Mouse (Mus musculus) midbrain, embryonic 16.5 days (tissue): ENCODE results near the gene Ccdc85c. TPM values are rescaled to one million over a fixed set of nuclear protein-coding genes. Genes with fewer than 3 reads are reported as not detected.
A peak's percentile ranks its signal among the peaks of the same experiment; 100 is the strongest.

Experiments
- ATAC-seq: fragments of 200-750 bp; cut with Nextera tagmentation; 2 replicates; pipeline ENCODE4 v1.8.0; 2017; ENCODE audit warnings: moderate TSS enrichment
- H3K27ac ChIP-seq: fragments of 300-500 bp; sonication (generic); 2 replicates; pipeline ENCODE4 v1.5.1; 2014; ENCODE audit warnings: mild to moderate bottlenecking, low read length, mixed read lengths
- H3K27me3 ChIP-seq: fragments of 300-500 bp; sonication (generic); 2 replicates; pipeline ENCODE4 v1.6.1; 2014; ENCODE audit warnings: low read depth, low read length, mixed read lengths; ENCODE audit not compliant: control insufficient read depth, insufficient read depth
- H3K36me3 ChIP-seq: fragments of 300-500 bp; sonication (generic); 2 replicates; pipeline ENCODE4 v1.6.1; 2014; ENCODE audit warnings: mild to moderate bottlenecking, low read length, moderate library complexity, mixed read lengths; ENCODE audit not compliant: control insufficient read depth, insufficient read depth
- H3K4me1 ChIP-seq: fragments of 300-500 bp; sonication (generic); 2 replicates; pipeline ENCODE4 v1.6.1; 2014; ENCODE audit warnings: mild to moderate bottlenecking, low read length, mixed read lengths; ENCODE audit not compliant: control insufficient read depth, insufficient read depth
- H3K4me2 ChIP-seq: fragments of 300-500 bp; sonication (generic); 2 replicates; pipeline ENCODE4 v1.6.1; 2014; ENCODE audit warnings: mild to moderate bottlenecking, low read length, mixed read lengths
- H3K4me3 ChIP-seq: fragments of 300-500 bp; sonication (generic); 2 replicates; pipeline ENCODE4 v1.5.1; 2014; ENCODE audit warnings: low read depth, mild to moderate bottlenecking, low read length, moderate library complexity, mixed read lengths
- H3K9ac ChIP-seq: fragments of 300-500 bp; sonication (generic); 2 replicates; pipeline ENCODE4 v1.6.1; 2014; ENCODE audit warnings: low read depth, low read length, mixed read lengths
- H3K9me3 ChIP-seq: fragments of 300-500 bp; sonication (generic); replicated peaks from 2 replicates; pipeline ENCODE4 v1.6.1; 2014; ENCODE audit warnings: mild to moderate bottlenecking, low read length, mixed read lengths; ENCODE audit not compliant: control insufficient read depth, poor library complexity, severe bottlenecking
- WGBS: fragments of 180-500 bp; shearing (Covaris S2); extraction: QIAGEN DNeasy Blood & Tissue Kit; methylation state at CpG from one replicate; pipeline ENCODE4 v1.1.7; 2014; 5-methylcytosine and 5-hydroxymethylcytosine counted together
- polyA plus RNA-seq: library from polyadenylated mRNA; unstranded; fragments of >200 nt; fragmentation: Nextera tagmentation; extraction: Ambion mirVana; gene quantifications from 2 replicates; pipeline ENCODE4 v1.2.1, GENCODE M21; 2015

Gene Ccdc85c
- polyA plus RNA-seq, 1 experiment from 2014 or later: 13.2 TPM

DNA sequence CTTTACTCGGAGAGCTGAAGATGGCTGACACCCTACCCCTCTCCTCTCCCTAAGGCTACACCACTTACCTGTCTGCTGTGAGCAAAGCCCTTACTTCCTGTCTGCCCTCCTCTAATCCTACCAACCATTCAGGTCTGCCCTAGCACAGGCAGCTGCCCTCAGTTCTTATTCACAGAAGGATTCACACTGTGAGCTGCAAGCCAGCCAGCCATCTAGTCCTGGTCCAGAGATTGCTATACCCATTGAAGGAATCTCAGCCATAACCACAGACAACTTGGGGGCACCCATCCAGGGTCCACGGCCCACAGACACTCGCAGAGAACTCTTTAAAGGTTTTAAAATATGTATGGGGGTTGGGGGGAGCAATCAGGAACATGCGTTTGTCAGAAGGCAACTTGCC, 11.2 kb upstream of the Ccdc85c start:
- no peaks in the 10 kb centered on the region for H3K36me3 ChIP-seq
- H3K27me3 ChIP-seq: no peaks in the 10 kb centered on the region
- no peak overlapping the region for H3K4me2 ChIP-seq
- no peaks in the 10 kb centered on the region for H3K9me3 ChIP-seq
- no peak overlapping the region for H3K4me3 ChIP-seq
- ATAC-seq: no peak
- no peak overlapping the region for H3K9ac ChIP-seq
- peaks cover 18% of the 10 kb centered on the region for H3K4me1 ChIP-seq
- WGBS: 83% methylated on average over 4 of the region's 4 CpGs
- no peak overlapping the region; the same call in 1 of the 2 replicates for H3K27ac ChIP-seq

DNA sequence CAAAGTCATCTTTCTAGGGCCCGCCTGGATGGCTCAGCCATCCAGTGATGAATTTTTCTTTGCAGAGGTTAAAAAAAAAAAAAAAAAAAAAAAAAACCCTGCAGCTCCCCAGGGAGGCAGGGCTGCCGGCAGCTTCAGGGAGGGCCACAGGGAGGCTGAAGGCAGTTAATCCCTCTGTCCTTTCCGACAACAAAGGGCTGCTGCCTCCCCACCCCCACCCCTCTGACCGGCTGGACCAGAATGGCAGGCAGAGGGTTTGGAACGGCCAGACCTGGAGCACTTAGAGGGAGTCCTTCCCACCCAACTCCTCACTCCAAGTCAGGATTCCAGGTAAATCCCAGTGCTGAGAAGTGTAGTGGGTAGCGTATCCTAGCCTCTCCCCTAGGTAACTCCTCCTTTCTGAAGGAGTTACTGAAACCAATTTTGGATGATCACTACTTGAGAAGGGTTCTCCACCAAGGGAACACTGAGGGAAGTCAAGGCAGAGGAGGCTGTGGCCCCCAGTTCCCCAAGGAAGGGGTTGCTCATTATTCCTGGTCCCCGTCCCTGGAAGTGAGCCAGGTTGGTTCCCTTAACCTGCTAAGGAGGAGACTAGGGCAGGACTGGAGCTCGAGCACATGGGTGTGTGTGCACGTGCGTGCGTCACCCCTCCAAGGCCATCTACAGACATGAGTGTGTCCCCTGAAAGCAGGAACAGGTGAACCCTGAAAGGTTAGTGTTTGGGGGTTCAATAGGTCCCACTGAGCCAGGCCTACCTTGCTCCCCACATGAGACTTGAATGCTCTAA, 10.2 kb upstream of the Ccdc85c start:
- ATAC-seq: peak; percentile 29; the same call in 1 of the 2 replicates
- Histone ChIP-seq H3K27me3 (no peaks in the 10 kb centered on the region), H3K4me3 (no peak overlapping the region), H3K36me3 (no peaks in the 10 kb centered on the region), H3K9ac (no peak overlapping the region), H3K27ac (peak overlapping the region; percentile 51), H3K4me1 (peaks cover 18% of the 10 kb centered on the region), H3K4me2 (peak overlapping the region; percentile 29; the same call in 1 of the 2 replicates), H3K9me3 (no peaks in the 10 kb centered on the region)
- 21% methylated on average over 11 of the region's 11 CpGs for WGBS

DNA sequence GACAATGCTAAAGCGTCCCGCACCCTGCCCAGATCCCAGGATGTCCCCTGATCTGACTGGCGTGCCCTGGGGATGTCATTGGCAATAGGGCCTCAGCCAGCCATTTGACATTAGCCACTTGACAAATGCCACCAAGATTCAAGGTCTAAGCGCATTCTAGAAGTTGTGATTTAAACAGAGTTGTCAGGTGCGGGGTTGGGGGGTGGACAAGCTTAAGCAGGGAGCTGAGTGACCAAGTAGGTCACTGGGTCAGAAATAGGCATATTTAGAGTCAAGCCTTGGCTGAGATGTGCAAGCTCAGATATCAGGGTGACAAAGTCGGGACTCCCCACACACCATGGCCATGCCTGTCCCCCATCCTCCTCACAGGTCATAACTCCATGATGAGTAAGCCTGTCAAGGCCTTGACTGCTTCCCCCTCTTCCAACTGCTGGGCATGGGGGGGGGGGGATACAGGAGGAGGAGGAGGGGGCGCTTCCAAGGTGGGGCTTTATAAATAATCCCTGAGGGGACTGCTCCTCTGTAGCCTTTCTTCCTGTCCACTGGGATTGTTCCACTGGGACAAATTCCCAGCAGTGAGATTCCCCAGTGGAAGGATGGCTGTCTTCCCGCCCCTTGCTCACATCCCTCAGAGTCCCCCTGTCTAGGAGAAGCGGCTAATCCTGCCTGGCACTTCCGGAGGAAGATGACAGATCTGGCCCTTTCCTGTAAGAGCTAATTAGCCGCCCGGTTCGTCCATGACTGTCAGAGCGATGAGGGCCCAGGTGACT, 9.4 kb upstream of the Ccdc85c start:
- Histone ChIP-seq H3K9ac (no peak overlapping the region), H3K27me3 (no peaks in the 10 kb centered on the region), H3K27ac (peak overlapping the region; percentile 51), H3K36me3 (no peaks in the 10 kb centered on the region), H3K9me3 (no peaks in the 10 kb centered on the region), H3K4me2 (peak overlapping the region; percentile 29; the same call in 1 of the 2 replicates), H3K4me1 (peaks cover 18% of the 10 kb centered on the region), H3K4me3 (no peak overlapping the region)
- peak; percentile 63 for ATAC-seq
- WGBS: 28% methylated on average over 14 of the region's 14 CpGs

DNA sequence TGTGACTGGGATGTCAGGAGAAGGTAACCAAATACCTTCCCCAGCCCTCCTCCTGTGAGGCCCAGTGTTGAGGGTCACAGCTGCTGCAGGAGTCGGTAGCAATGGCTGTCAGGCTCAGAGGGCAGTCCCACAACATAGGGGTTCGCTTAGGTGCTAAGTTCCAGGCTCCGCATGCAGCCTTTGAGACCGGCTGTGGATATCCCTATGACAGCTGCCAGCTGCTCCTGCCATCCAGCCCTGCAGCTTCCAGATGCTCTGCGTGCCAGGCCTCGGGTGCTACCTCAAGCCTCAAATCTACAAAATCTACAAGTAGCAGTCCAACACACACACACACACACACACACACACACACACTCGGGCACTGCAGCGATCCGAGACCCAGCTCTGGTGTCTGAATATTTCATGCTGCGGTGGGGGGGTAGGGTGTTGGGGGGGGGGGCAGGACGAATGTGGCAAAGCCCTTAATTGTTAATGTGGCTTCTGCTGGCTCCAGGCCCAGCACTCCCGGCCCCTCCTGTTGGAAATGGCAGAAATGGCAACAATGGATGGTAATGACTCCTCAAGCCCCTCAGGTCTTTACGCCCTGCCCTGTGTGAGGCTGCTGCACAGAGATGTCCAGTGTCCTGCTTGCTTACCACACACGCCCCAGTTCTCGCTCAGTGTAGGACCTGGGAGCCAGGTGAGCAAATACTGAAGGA, 3.1 kb upstream of the Ccdc85c start:
- no peak for ATAC-seq
- WGBS: 28% methylated on average over 15 of the region's 15 CpGs
- H3K4me3 ChIP-seq: no peak overlapping the region; the same call in 1 of the 2 replicates

DNA sequence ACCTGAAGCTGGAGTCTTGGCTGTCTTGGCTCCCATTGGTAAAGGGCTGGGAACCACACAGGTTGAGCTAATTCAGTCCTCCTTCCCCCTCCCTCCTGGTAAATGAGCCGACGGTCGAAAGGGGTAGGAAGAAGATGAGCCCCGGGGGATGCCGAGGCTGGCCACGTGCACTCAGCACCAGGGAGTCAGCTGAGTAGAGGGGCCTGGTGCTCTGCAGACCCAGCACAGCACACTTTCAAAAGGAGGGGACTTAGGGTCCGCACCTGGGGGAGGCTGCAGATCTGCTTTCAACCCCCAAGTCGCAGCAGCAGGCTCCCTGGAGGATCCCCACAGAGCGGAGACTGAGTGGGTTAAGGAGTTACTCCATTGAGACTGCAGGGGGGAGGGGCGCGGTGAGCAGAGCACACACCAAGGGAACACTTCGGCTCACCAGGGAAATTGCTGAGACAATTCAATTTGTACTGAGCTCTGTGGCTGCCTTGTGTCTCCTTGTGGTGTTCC, 2.2 kb upstream of the Ccdc85c start:
- no peaks in the 10 kb centered on the region for H3K27me3 ChIP-seq
- 1% methylated on average over 12 of the region's 12 CpGs for WGBS
- peak overlapping the region; percentile 76 for H3K4me2 ChIP-seq
- ATAC-seq: no peak
- H3K4me1 ChIP-seq: peaks cover 33% of the 10 kb centered on the region
- H3K36me3 ChIP-seq: no peaks in the 10 kb centered on the region
- peak overlapping the region; percentile 86 for H3K4me3 ChIP-seq
- peak overlapping the region; percentile 95 for H3K27ac ChIP-seq
- H3K9me3 ChIP-seq: no peaks in the 10 kb centered on the region
- peak overlapping the region; percentile 43 for H3K9ac ChIP-seq

More for the DNA sequence above, 3.1 kb upstream of the Ccdc85c start:
- Histone ChIP-seq H3K9ac (peak overlapping the region; percentile 43; the same call in 1 of the 2 replicates), H3K27me3 (no peaks in the 10 kb centered on the region), H3K27ac (peak overlapping the region; percentile 95), H3K36me3 (no peaks in the 10 kb centered on the region), H3K9me3 (no peaks in the 10 kb centered on the region), H3K4me2 (peak overlapping the region; percentile 76), H3K4me1 (peaks cover 23% of the 10 kb centered on the region)

DNA sequence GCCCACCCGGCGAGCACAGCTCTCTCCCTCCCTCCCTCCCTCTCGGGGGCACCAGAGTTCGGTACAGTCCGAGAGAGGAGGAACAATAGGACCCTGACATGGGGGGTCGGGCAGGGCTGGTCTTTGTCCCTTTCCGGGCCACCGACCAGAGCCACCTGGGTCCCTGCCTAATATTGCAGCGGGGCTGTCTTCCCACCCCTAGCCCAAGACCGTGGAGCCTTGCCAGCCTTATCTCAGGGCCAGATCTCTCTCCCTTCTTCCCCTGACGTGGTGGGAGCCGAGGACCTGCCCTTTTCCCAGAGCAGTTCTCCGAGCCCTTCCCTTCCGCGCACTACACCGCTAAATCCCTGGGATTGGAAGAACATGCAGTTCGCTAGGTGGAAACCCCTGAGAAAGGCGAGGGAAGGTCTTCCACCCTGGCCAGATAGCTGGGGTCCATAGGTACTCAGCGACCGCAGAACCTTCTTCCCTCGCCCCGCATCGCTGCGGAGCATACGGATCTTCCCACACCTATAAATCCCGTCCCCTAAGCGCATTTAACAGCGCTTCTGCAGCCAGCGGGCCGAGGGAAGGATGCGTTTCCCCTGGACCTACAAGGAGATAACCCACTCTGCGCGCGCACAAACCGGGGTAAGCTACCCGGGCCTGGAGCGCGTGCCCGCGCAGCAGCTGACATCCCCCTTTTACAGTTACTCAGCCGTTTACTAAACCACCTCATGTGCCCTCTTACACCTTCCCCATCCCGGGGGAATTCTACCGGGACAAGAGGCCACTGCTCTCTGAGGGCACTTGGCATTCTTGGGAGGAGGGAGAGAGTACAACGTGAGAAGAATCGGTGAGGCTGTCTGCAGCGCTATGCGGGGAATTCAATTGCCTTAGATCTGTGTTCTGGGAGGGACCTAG, 946 bp upstream of the Ccdc85c start:
- Histone ChIP-seq H3K9ac (peak overlapping the region; percentile 84), H3K27ac (peak overlapping the region; percentile 95), H3K4me2 (peak overlapping the region; percentile 76), H3K4me1 (peaks cover 45% of the 10 kb centered on the region), H3K27me3 (no peaks in the 10 kb centered on the region), H3K4me3 (peak overlapping the region; percentile 86), H3K9me3 (no peaks in the 10 kb centered on the region), H3K36me3 (no peaks in the 10 kb centered on the region)
- under 1% methylated on average over 45 of the region's 47 CpGs for WGBS
- ATAC-seq: peak; percentile 1; the same call in 1 of the 2 replicates

DNA sequence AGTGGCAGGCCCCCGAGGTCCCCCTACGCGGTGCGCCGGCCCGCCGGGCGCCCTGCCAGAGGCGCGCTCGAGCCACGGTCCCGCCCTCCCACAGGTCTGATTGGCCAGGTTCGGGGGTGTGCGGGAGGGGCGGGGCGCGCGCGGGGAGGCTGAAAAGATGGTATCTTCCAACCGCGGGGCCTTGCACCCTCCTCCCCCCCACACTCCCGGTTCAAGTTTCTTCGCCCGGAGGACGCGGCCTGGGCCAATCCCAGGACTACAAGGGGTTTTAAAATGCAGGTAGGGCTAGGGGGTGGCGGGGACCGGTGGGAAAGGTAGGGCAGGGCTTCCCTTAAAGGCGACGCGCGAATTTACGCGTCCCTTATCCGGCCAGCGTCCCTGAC, 274 bp upstream of the Ccdc85c start:
- no peaks in the 10 kb centered on the region for H3K9me3 ChIP-seq
- peak overlapping the region; percentile 84 for H3K9ac ChIP-seq
- peak; percentile 92 for ATAC-seq
- H3K27ac ChIP-seq: peak overlapping the region; percentile 95
- H3K4me1 ChIP-seq: peaks cover 52% of the 10 kb centered on the region
- peak overlapping the region; percentile 86 for H3K4me3 ChIP-seq
- no peaks in the 10 kb centered on the region for H3K27me3 ChIP-seq
- under 1% methylated on average over 25 of the region's 37 CpGs for WGBS
- no peaks in the 10 kb centered on the region for H3K36me3 ChIP-seq
- peak overlapping the region; percentile 76 for H3K4me2 ChIP-seq

DNA sequence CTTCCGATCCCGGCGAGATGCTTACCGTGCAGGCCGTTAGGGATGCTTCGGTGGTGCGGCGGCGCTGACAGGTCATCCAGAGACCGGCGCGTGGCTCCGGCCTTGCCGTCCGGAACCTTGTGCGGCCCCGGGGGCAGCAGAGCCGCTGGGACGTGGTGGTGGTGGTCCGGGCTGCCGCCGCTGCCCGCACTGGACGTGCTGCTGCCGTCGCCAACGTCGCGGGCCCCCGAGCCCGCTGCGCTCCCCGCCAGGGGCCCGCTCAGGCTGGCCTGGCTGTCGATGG, 971 bp downstream of the Ccdc85c start:
- Histone ChIP-seq H3K9me3 (no peaks in the 10 kb centered on the region), H3K36me3 (no peaks in the 10 kb centered on the region), H3K4me1 (peaks cover 63% of the 10 kb centered on the region), H3K4me3 (peak overlapping the region; percentile 86), H3K9ac (peak overlapping the region; percentile 83), H3K27ac (peak overlapping the region; percentile 93), H3K27me3 (no peaks in the 10 kb centered on the region), H3K4me2 (peak overlapping the region; percentile 98)
- ATAC-seq: no peak
- under 1% methylated on average over 27 of the region's 35 CpGs for WGBS
